Mouse (Mus musculus) left cerebral cortex, adult 8-10 months (tissue): ENCODE measurements around the gene Efnb1. TPM values are rescaled to one million over a fixed set of nuclear protein-coding genes. Genes with fewer than 3 reads are reported as not detected.

ENCODE experiments used
- DNase-seq, 2 experiments: peaks; one replicate each; pipeline ENCODE4 v3.0.0; 2022; ENCODE audit warnings: low spot score in 2 of 2
- total RNA-seq, 4 experiments: library from RNA; stranded (reverse); gene quantifications; 2 replicates each; pipeline ENCODE4 v1.2.4; 2022

The Efnb1 gene
- total RNA-seq, 4 experiments from 2014 or later, result 10.8 to 17.6 (median 15.2) TPM

- DNase-seq, result no peak
These were observed 17.3 kb downstream of the Efnb1 start for GRCm38 (mm10) chrX:99153266-99153646.

GRCm38 (mm10) chrX:99154358-99154757, 18.4 kb downstream of the Efnb1 start:
- no peak for DNase-seq

GRCm38 (mm10) chrX:99159020-99159419, 23.1 kb downstream of the Efnb1 start:
- no peak for DNase-seq

GRCm38 (mm10) chrX:99164111-99164510, 28.2 kb downstream of the Efnb1 start:
- no peak for DNase-seq

- no peak for DNase-seq
These were observed 29.0 kb downstream of the Efnb1 start for GRCm38 (mm10) chrX:99164855-99165368.

- no peak for DNase-seq
These were observed 31.1 kb downstream of the Efnb1 start for GRCm38 (mm10) chrX:99167014-99167413.

GRCm38 (mm10) chrX:99167550-99167949, 31.6 kb downstream of the Efnb1 start:
- DNase-seq, result no peak

- DNase-seq, result no peak
These were observed 36.4 kb downstream of the Efnb1 start for GRCm38 (mm10) chrX:99172301-99172700.

GRCm38 (mm10) chrX:99185081-99185596, 49.2 kb downstream of the Efnb1 start:
- no peak for DNase-seq

- DNase-seq, result no peak
These were observed 50.8 kb downstream of the Efnb1 start for GRCm38 (mm10) chrX:99186497-99187435.

GRCm38 (mm10) chrX:99191441-99192087, 55.6 kb downstream of the Efnb1 start:
- no peak for DNase-seq

- no peak for DNase-seq
These were observed 61.0 kb downstream of the Efnb1 start for GRCm38 (mm10) chrX:99196910-99197309.

- no peak for DNase-seq
These were observed 62.6 kb downstream of the Efnb1 start for GRCm38 (mm10) chrX:99198532-99198931.

Other genes with a start within 250 kb of the Efnb1 start
- gene Ophn1, start 245.1 kb upstream of the Efnb1 start, total RNA-seq, result 10 to 100 TPM; 34.9 to 42.3 (median 36.0) TPM
- gene Yipf6, start 199.8 kb upstream of the Efnb1 start, total RNA-seq, result 10 to 100 TPM; 33.1 to 37.4 (median 34.9) TPM
- gene Stard8, start 132.9 kb upstream of the Efnb1 start, total RNA-seq, result 10 to 100 TPM; 23.7 to 28.2 (median 25.4) TPM